Mouse (Mus musculus): ENCODE measurements around the gene Dennd4b. TPM values are rescaled to one million over a fixed set of nuclear protein-coding genes. Genes with fewer than 3 reads are reported as not detected.

Gene Dennd4b
- polyA plus RNA-seq, 1 experiment = 13.6 TPM

DNA sequence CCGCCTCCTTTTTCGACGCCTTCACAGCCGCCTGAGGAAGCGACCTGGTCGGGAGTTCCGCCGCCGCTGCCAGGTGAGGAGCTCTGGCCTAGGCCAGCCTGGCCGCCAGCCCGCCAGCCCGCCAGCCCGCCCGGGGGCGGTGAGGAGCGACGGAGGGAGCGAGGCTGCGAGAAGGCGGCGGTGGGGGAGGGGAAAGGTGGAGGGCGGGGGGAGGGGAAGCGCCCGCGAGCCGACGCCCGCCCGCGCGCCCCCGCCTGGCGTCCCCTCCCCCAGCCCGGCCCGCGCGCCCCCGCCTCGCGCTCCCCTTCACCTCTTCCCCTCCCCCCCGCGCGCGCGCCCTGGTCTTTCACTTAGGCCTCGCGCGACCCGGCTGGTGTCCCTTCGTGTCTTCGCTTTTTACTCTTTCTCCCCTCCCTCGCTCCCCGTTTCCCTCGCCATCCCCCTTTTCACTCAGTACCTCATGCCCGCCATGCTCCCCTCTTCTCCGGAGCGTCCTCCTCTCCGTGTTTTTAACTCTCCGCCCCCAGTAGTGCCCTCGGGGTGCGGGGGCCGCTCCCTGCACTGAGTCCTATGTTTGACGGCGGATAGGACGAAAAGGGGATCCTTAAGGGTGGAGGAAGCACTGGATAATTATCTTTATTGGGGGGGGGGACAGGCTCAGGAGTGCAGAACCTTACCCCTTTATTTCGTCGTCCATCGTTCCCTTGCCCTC, 28.5 kb downstream of the Dennd4b start:
- peak; percentile 58 for DNase-seq
- TF ChIP-seq POLR2A (IDR thresholded peaks at IDR 0.05; ENCODE audit: low read depth, low read length) = no peak
- TF ChIP-seq CTCF (conservative IDR thresholded peaks at IDR 0.05; ENCODE audit: insufficient read depth, insufficient read length, low read depth, low read length) = no peak
- under 1% methylated on average over 55 of the region's 68 CpGs for WGBS
- Histone ChIP-seq H3K27me3 (replicated peaks; ENCODE audit: control insufficient read depth, insufficient read depth, low read length) (no peaks in the 10 kb centered on the region), H3K4me3 (ENCODE audit: insufficient read depth, low read depth, low read length) (peak overlapping the region; percentile 99), H3K4me1 (ENCODE audit: control insufficient read depth, insufficient read depth, low read length) (peaks cover 5% of the 10 kb centered on the region; the same call in 1 of the 2 replicates), H3K36me3 (ENCODE audit: control insufficient read depth, insufficient read depth, low read length) (no peaks in the 10 kb centered on the region), H3K27ac (ENCODE audit: insufficient read depth, low read depth, low read length) (peak overlapping the region; percentile 76)

DNA sequence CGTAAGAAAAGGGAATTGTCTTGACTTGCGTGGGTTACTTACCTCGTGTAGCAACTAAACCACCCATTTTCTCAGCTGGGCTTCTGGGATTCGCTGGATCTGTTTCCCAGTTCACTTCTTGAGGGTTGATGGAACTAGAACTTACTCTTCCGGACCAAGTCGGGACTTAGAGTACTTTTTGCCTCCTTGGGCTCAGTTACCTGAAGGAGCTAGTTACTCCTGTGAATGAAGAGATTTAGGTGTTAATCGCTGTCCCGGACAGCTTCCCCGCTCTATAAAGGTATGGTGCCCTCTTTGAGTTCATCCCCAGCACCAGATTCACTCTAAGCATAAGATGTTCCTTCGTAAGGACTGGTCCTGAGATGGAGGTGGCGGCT, 29.1 kb downstream of the Dennd4b start:
- no peaks in the 10 kb centered on the region for H3K36me3 ChIP-seq (ENCODE audit: control insufficient read depth, insufficient read depth, low read length)
- H3K27ac ChIP-seq (ENCODE audit: insufficient read depth, low read depth, low read length) = peak overlapping the region; percentile 73
- 5% methylated on average over 11 of the region's 11 CpGs for WGBS
- peak overlapping the region; percentile 99 for H3K4me3 ChIP-seq (ENCODE audit: insufficient read depth, low read depth, low read length)
- no peak for TF ChIP-seq CTCF (conservative IDR thresholded peaks at IDR 0.05; ENCODE audit: insufficient read depth, insufficient read length, low read depth, low read length)
- TF ChIP-seq POLR2A (IDR thresholded peaks at IDR 0.05; ENCODE audit: low read depth, low read length) = no peak
- peak; percentile 14 for DNase-seq
- peaks cover 5% of the 10 kb centered on the region; the same call in 1 of the 2 replicates for H3K4me1 ChIP-seq (ENCODE audit: control insufficient read depth, insufficient read depth, low read length)
- no peaks in the 10 kb centered on the region for H3K27me3 ChIP-seq (replicated peaks; ENCODE audit: control insufficient read depth, insufficient read depth, low read length)

DNA sequence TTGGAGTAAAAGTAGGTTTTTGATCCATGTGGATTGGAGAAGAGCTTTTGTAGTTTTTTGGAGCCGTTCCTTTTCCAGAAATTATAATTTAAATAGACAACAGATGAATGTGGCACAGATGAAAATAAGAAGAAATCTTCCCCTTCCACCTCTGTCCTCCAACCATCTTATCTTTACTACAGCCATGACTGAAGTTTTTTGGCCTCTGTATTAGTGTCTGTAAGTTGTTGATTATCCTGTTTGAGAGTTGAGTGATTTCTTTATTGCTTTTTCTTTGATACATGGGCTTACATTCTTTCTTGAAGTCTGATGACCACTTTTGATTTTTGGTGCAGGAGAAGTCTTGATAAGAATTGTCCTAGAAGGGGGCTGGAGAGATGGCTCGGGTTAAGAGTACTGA, 29.7 kb downstream of the Dennd4b start:
- WGBS = 53% methylated on average over 2 of the region's 2 CpGs
- no peaks in the 10 kb centered on the region for H3K36me3 ChIP-seq (ENCODE audit: control insufficient read depth, insufficient read depth, low read length)
- H3K4me1 ChIP-seq (ENCODE audit: control insufficient read depth, insufficient read depth, low read length) = peaks cover 5% of the 10 kb centered on the region; the same call in 1 of the 2 replicates
- TF ChIP-seq POLR2A (IDR thresholded peaks at IDR 0.05; ENCODE audit: low read depth, low read length) (no peak), CTCF (conservative IDR thresholded peaks at IDR 0.05; ENCODE audit: insufficient read depth, insufficient read length, low read depth, low read length) (no peak)
- no peaks in the 10 kb centered on the region for H3K27me3 ChIP-seq (replicated peaks; ENCODE audit: control insufficient read depth, insufficient read depth, low read length)
- H3K4me3 ChIP-seq (ENCODE audit: insufficient read depth, low read depth, low read length) = no peak overlapping the region
- DNase-seq = no peak
- no peak overlapping the region for H3K27ac ChIP-seq (ENCODE audit: insufficient read depth, low read depth, low read length)

DNA sequence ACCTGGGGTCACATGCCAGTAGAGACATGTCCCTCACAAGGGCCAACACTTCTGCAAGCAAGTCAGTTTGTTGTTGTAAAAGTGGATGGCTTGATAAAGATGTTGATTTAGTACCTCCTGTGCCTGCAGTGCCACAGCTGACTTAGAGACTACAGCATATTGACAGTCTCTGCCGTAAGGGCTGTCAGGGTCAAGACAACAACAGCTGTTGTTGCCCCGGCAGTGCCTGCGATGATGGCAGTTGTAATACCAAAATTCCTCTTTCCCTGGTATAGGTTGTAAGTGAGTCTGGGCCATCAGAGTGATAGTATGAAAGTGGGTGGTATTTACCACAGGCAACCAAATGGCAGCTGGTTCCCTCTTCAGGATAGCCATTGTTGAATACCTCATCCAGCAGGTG, 40.8 kb downstream of the Dennd4b start:
- WGBS = 55% methylated on average over 3 of the region's 3 CpGs
- Histone ChIP-seq H3K4me1 (ENCODE audit: control insufficient read depth, insufficient read depth, low read length) (no peaks in the 10 kb centered on the region; the same call in none of the 2 replicates), H3K27me3 (replicated peaks; ENCODE audit: control insufficient read depth, insufficient read depth, low read length) (no peaks in the 10 kb centered on the region), H3K36me3 (ENCODE audit: control insufficient read depth, insufficient read depth, low read length) (no peaks in the 10 kb centered on the region), H3K4me3 (ENCODE audit: insufficient read depth, low read depth, low read length) (no peak overlapping the region), H3K27ac (ENCODE audit: insufficient read depth, low read depth, low read length) (no peak overlapping the region)
- DNase-seq = no peak
- no peak for TF ChIP-seq POLR2A (IDR thresholded peaks at IDR 0.05; ENCODE audit: low read depth, low read length)
- no peak for TF ChIP-seq CTCF (conservative IDR thresholded peaks at IDR 0.05; ENCODE audit: insufficient read depth, insufficient read length, low read depth, low read length)

DNA sequence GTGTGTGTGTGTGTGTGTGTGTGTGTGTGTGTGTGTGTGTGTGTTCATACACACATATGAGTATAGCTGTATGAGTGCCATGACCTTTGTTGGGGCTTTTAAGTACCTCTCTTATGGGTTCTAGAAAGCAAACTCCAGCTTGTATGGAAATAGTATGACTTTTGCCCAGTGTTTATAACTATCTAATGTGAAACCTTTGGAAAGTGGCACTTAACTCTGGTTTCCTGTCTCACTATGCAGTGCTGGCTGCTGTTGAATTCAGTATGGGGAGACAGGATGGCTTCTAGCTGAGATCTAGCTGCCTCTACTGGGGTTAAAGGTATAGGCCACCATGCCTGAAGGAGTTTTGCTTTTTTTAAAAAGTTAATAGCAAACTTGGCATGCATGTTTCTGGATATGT, 44.6 kb downstream of the Dennd4b start:
- no peak overlapping the region for H3K27ac ChIP-seq (ENCODE audit: insufficient read depth, low read depth, low read length)
- DNase-seq = no peak
- no peaks in the 10 kb centered on the region for H3K36me3 ChIP-seq (ENCODE audit: control insufficient read depth, insufficient read depth, low read length)
- H3K4me3 ChIP-seq (ENCODE audit: insufficient read depth, low read depth, low read length) = no peak overlapping the region
- H3K27me3 ChIP-seq (replicated peaks; ENCODE audit: control insufficient read depth, insufficient read depth, low read length) = no peaks in the 10 kb centered on the region
- no peaks in the 10 kb centered on the region; the same call in none of the 2 replicates for H3K4me1 ChIP-seq (ENCODE audit: control insufficient read depth, insufficient read depth, low read length)
- TF ChIP-seq POLR2A (IDR thresholded peaks at IDR 0.05; ENCODE audit: low read depth, low read length) (no peak), CTCF (conservative IDR thresholded peaks at IDR 0.05; ENCODE audit: insufficient read depth, insufficient read length, low read depth, low read length) (no peak)

DNA sequence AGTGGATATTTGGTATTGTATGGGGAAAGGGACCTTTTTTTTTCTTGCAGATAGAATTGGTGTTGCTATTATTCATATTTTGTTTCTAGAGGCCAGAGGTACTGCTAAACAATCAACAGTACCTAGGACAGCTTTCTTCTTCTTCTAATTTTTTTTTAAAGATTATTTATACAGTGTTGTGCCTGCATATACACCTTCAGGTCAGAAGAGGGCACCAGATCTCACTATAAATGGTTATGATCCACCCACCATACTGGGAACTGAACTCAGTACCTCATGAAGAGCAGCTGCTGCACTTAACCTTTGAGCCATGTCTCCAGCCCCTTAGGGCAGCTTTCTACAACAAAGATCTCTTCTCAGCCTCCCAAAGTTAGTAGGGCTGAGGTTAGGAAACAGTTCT, 48.4 kb downstream of the Dennd4b start:
- Histone ChIP-seq H3K36me3 (ENCODE audit: control insufficient read depth, insufficient read depth, low read length) (no peaks in the 10 kb centered on the region), H3K4me3 (ENCODE audit: insufficient read depth, low read depth, low read length) (no peak overlapping the region)

DNA sequence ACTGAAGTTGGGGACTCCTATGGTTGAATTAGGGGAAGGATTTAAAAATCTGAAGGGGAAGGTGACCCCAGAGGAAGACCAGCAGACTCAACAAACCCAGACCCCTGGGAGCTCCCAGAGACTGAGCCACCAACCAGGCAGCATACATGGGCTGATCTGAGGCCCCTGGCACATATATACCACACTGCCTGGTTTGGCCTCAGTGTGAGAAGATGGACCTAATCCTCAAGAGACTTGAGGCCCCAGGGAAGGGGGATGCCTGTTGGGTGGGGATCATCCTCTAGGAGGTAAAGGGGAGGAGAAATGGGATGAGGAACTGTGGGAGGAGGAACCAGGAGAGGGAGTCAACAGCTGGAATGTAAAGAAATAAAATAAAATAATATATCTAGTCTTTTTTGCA, 49.3 kb downstream of the Dennd4b start:
- DNase-seq = no peak
- TF ChIP-seq POLR2A (IDR thresholded peaks at IDR 0.05; ENCODE audit: low read depth, low read length) (no peak), CTCF (conservative IDR thresholded peaks at IDR 0.05; ENCODE audit: insufficient read depth, insufficient read length, low read depth, low read length) (no peak)
- Histone ChIP-seq H3K4me3 (ENCODE audit: insufficient read depth, low read depth, low read length) (no peak overlapping the region), H3K27me3 (replicated peaks; ENCODE audit: control insufficient read depth, insufficient read depth, low read length) (no peaks in the 10 kb centered on the region), H3K27ac (ENCODE audit: insufficient read depth, low read depth, low read length) (no peak overlapping the region), H3K4me1 (ENCODE audit: control insufficient read depth, insufficient read depth, low read length) (no peaks in the 10 kb centered on the region; the same call in none of the 2 replicates), H3K36me3 (ENCODE audit: control insufficient read depth, insufficient read depth, low read length) (no peaks in the 10 kb centered on the region)

More for the DNA sequence above, 48.4 kb downstream of the Dennd4b start:
- TF ChIP-seq POLR2A (IDR thresholded peaks at IDR 0.05; ENCODE audit: low read depth, low read length) = no peak
- TF ChIP-seq CTCF (conservative IDR thresholded peaks at IDR 0.05; ENCODE audit: insufficient read depth, insufficient read length, low read depth, low read length) = peak; percentile 23; the same call in 1 of the 2 replicates
- Histone ChIP-seq H3K27ac (ENCODE audit: insufficient read depth, low read depth, low read length) (no peak overlapping the region), H3K27me3 (replicated peaks; ENCODE audit: control insufficient read depth, insufficient read depth, low read length) (no peaks in the 10 kb centered on the region), H3K4me1 (ENCODE audit: control insufficient read depth, insufficient read depth, low read length) (no peaks in the 10 kb centered on the region; the same call in none of the 2 replicates)
- no peak for DNase-seq
